Mouse (Mus musculus) gastrocnemius, postnatal 10 days (tissue): ENCODE measurements around the gene Gm17631. TPM values are rescaled to one million over a fixed set of nuclear protein-coding genes. Genes with fewer than 3 reads are reported as not detected.
"Not testable (repeated sequence)": the region's sequence is repeated elsewhere in the genome, so short reads cannot be mapped to it uniquely, and the experiment has no call there.

Source experiments
- DNase-seq: peaks from one replicate; pipeline ENCODE4 v3.0.0; 2021; ENCODE audit warnings: mixed read lengths
- long read RNA-seq, 2 experiments: library from polyadenylated mRNA; stranded (forward); transcript quantifications; one replicate each; pipeline ENCODE4 v2.0.0; 2021
- total RNA-seq, 2 experiments: library from RNA; stranded (reverse); gene quantifications; 2 replicates each; pipeline ENCODE4 v1.2.3; 2021

Gene Gm17631
- total RNA-seq, result not detected
- long read RNA-seq, experiment 1, result 0 reads
- long read RNA-seq, experiment 2, result 0 reads

- DNase-seq, result not testable (repeated sequence)
Measured at GRCm38 (mm10) chr6:129862349-129862748, at the start of gene Gm17631. Gene Gm17631 (plus strand): TSS chr6:129862649.

DNA sequence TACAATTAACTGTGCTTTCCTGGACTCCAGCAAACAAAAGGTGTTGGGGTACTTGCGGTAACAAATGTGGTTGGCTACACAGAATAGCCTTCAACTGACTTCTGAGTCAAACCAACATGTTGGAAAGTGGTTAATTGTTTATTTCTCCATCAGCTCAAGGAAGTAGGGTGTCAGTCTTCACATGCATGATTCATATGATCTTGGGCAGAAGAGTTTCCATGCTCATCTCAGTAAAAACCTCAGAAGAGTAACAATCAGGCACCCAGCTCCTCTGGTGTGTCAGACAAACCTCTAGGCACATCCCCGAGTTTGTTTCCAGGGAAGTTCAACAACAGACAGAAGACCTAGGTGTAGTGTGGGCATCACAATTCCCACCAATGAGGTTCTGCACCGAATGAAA is 44.7 kb upstream of the Gm17631 start:
- no peak for DNase-seq

DNA sequence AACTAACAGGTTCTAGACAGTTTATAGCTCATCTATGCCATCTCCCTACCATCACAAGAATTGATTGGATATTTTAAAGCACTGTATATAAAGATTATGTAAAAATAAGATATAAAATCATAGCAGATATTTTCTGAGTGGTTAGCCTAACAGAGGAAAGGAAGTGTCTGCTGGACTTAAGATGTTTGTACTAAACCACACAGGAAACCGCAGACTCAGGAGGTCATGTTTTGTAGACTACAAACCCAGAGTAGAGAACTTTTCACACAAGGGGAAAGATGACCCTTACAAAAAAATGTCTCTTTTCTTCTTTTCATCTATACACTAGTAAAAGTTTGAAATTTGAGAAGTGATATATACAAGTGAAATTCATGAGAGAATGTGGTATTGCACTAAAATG is 38.4 kb upstream of the Gm17631 start:
- no peak for DNase-seq

GRCm38 (mm10) chr6:129825559-129825958 is 36.9 kb upstream of the Gm17631 start:
- DNase-seq, result no peak

- no peak for DNase-seq
Measured at GRCm38 (mm10) chr6:129876549-129876948, 14.1 kb downstream of the Gm17631 start, which contains the start of gene Klra17. Gene Klra17 (minus strand): TSS chr6:129876672.

DNA sequence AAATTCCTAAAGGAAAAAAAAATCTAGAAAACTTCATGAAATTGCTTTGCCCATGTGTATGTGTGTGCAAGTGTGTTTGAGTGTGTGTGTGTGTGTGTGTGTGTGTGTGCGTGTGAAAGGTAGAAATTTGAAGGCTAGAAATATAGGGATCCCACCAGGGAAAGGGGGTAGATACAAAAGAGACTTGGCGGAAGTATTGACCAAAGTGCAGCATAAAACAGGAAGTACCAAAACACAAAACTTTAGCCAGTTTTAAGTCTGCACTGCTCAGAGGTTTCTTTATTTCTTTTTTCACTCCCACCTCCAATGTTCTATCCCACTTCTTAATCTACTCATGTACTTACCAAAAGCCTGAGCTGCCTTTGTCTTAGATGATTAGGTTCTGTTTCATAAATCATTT is 20.1 kb downstream of the Gm17631 start:
- DNase-seq, result no peak

Other genes starting within 250 kb of the Gm17631 start
- not detected for gene Klrk1, start 238.8 kb upstream of the Gm17631 start, total RNA-seq
- gene Klrc3, start 219.3 kb upstream of the Gm17631 start, total RNA-seq, result not detected
- gene Klrc2, start 202.0 kb upstream of the Gm17631 start, total RNA-seq, result not detected
- gene Klrc1, start 183.7 kb upstream of the Gm17631 start, total RNA-seq, result not detected
- gene Klri1, start 145.5 kb upstream of the Gm17631 start, total RNA-seq, result not detected
- gene Klri2, start 122.2 kb upstream of the Gm17631 start, total RNA-seq, result not detected
- not detected for gene Gm156, start 78.4 kb upstream of the Gm17631 start, total RNA-seq
- under 1 TPM in 1 of 2 experiments, not detected in 1; 0.23 TPM for gene Klra17, start 14.0 kb downstream of the Gm17631 start, total RNA-seq
- not detected for gene Klra5, start 55.0 kb downstream of the Gm17631 start, total RNA-seq
- gene Klra6, start 164.3 kb downstream of the Gm17631 start, total RNA-seq, result not detected
- not detected for gene Klra4, start 204.6 kb downstream of the Gm17631 start, total RNA-seq